Mouse (Mus musculus) cerebellum, adult 2 months (tissue): ENCODE results near the gene Farsb.
"Not testable (repeated sequence)": the region's sequence is repeated elsewhere in the genome, so short reads cannot be mapped to it uniquely, and the experiment has no call there.

Experiments
- CTCF ChIP-seq: fragments of 200-500 bp; IDR thresholded peaks from 2 replicates; pipeline ENCODE4 v1.5.1; 2011; ENCODE audit warnings: low read depth, mild to moderate bottlenecking, control low read depth, low read length, moderate library complexity, borderline replicate concordance; ENCODE audit not compliant: insufficient read depth
- POLR2A ChIP-seq: fragments of 200-500 bp; IDR thresholded peaks from 2 replicates; pipeline ENCODE4 v1.6.1; 2011; ENCODE audit warnings: low read length, control low read depth, borderline replicate concordance; ENCODE audit not compliant: insufficient read depth

GRCm38 (mm10) chr1:78501856-78502255 is 13.2 kb upstream of the Farsb start:
- TF ChIP-seq POLR2A, CTCF: not testable (repeated sequence)
